Mouse (Mus musculus): ENCODE results near the gene Trir. TPM values are rescaled to one million over a fixed set of nuclear protein-coding genes. Genes with fewer than 3 reads are reported as not detected.

Trir gene
- polyA plus RNA-seq (2012; ENCODE audit: insufficient read depth, insufficient read length, missing spikeins): 68.4 and 68.5 TPM in 2 replicates

GRCm38 (mm10) chr8:85026670-85027515, at the start of gene Trir:
Gene Trir, plus strand, starts transcription at chr8:85026823.
- Histone ChIP-seq H3K27ac (replicated peaks; ENCODE audit: low read depth, low read length) (peak within 1 kb of the TSS; percentile 97), H3K4me1 (ENCODE audit: control insufficient read depth, insufficient read depth, insufficient read length, low read length) (peaks cover 16% of the 10 kb centered on the region), H3K4me3 (ENCODE audit: insufficient read depth, low read depth, low read length) (peak within 1 kb of the TSS; percentile 87)

GRCm38 (mm10) chr8:84977435-84978247, 49.0 kb upstream of the Trir start:
- peaks cover 11% of the 10 kb centered on the region for H3K4me1 ChIP-seq (ENCODE audit: control insufficient read depth, insufficient read depth, insufficient read length, low read length)
- H3K4me3 ChIP-seq (ENCODE audit: insufficient read depth, low read depth, low read length): peak overlapping the region; percentile 83
- H3K27ac ChIP-seq (replicated peaks; ENCODE audit: low read depth, low read length): peak overlapping the region; percentile 92

DNA sequence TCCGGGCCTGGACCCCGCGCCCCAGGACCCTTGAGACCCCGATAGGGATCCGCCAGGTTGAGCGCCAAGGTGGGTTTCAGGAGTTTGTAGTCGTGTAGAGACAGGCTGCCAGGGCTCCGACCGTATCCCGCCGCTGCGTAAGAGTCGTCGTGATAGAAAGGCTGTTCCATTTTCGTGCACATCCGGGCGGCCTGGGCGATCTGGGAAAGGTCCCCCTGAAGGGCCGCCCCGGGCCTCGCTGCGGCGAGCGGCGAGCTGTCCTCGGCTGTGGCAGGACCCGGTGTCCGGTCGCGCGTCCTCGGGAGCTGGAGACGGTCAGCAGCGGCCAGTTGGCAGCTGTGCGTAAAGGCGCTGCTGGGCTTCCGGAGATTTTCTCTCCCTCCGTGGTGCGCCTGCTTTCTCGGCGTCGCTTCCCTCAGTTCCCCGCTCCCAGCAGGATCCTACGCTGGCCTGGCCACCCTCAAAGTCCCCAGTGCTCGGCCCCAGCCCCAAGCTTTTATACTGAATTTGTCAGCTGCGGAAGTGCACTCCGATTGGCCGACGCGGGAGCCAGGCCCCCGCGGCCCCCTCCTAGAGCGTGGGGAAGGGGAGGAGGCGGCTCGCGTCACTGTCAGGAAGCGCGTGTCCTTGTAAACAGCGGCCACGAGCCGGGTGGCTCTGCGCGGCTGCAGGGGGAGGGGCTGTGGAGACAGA, 48.2 kb upstream of the Trir start, which contains the start of gene Junb:
Gene Junb, minus strand, starts transcription at position 471 of the 693 bp plus-strand sequence.
- Histone ChIP-seq H3K4me1 (ENCODE audit: control insufficient read depth, insufficient read depth, insufficient read length, low read length) (peaks cover 11% of the 10 kb centered on the region), H3K4me3 (ENCODE audit: insufficient read depth, low read depth, low read length) (peak within 1 kb of the TSS; percentile 83), H3K27ac (replicated peaks; ENCODE audit: low read depth, low read length) (peak within 1 kb of the TSS; percentile 97)

GRCm38 (mm10) chr8:84979599-84980421, 46.8 kb upstream of the Trir start:
- Histone ChIP-seq H3K4me1 (ENCODE audit: control insufficient read depth, insufficient read depth, insufficient read length, low read length) (peaks cover 13% of the 10 kb centered on the region), H3K4me3 (ENCODE audit: insufficient read depth, low read depth, low read length) (peak overlapping the region; percentile 55), H3K27ac (replicated peaks; ENCODE audit: low read depth, low read length) (peak overlapping the region; percentile 97)

GRCm38 (mm10) chr8:84980622-84981358, 45.8 kb upstream of the Trir start:
- Histone ChIP-seq H3K4me1 (ENCODE audit: control insufficient read depth, insufficient read depth, insufficient read length, low read length) (peaks cover 16% of the 10 kb centered on the region), H3K27ac (replicated peaks; ENCODE audit: low read depth, low read length) (peak overlapping the region; percentile 79), H3K4me3 (ENCODE audit: insufficient read depth, low read depth, low read length) (peak overlapping the region; percentile 55)

- Histone ChIP-seq H3K27ac (replicated peaks; ENCODE audit: low read depth, low read length) (peak overlapping the region; percentile 39; the same call in 1 of the 2 replicates), H3K4me1 (ENCODE audit: control insufficient read depth, insufficient read depth, insufficient read length, low read length) (peaks cover 16% of the 10 kb centered on the region), H3K4me3 (ENCODE audit: insufficient read depth, low read depth, low read length) (no peak overlapping the region)
These were observed 44.8 kb upstream of the Trir start for GRCm38 (mm10) chr8:84981644-84982498.

- Histone ChIP-seq H3K4me1 (ENCODE audit: control insufficient read depth, insufficient read depth, insufficient read length, low read length) (peaks cover 16% of the 10 kb centered on the region), H3K27ac (replicated peaks; ENCODE audit: low read depth, low read length) (peak overlapping the region; percentile 39; the same call in 1 of the 2 replicates), H3K4me3 (ENCODE audit: insufficient read depth, low read depth, low read length) (no peak overlapping the region)
These were observed 44.1 kb upstream of the Trir start for GRCm38 (mm10) chr8:84982499-84983011.

- Histone ChIP-seq H3K4me1 (ENCODE audit: control insufficient read depth, insufficient read depth, insufficient read length, low read length) (peaks cover 16% of the 10 kb centered on the region), H3K27ac (replicated peaks; ENCODE audit: low read depth, low read length) (peak overlapping the region; percentile 80), H3K4me3 (ENCODE audit: insufficient read depth, low read depth, low read length) (peak overlapping the region; percentile 62)
These were observed 42.2 kb upstream of the Trir start for GRCm38 (mm10) chr8:84984294-84985048.

DNA sequence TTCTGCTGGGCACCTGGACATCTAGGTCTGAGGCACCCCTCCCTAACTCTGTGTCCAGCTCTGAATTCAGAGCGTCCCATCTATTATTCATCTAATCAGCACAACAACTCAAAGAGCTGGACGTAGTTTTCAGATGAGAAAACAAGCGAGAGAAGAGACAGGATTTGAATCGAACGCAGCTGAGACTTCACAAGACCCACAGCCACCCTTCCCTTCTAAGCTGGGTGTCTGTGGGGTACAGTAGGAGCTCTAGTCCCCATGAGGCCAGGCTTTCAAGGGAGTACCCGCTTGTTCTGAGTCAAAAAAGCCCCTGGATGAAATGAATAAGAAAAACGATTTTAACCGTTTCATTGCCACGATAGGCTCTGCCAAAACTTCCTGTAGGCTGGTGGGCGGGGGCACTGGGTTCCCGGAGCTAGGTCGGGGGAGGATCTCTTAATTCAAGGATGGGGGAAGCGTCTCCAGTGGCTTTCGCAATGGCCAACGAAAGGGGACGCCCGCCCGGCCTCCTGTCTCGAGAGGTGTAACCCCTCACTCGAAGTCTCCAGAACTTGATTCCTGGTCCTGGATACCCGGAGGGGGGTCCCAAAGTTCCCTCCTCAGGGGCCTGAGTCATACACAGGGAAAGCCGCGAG, 41.5 kb upstream of the Trir start:
- peak overlapping the region; percentile 80 for H3K27ac ChIP-seq (replicated peaks; ENCODE audit: low read depth, low read length)
- H3K4me1 ChIP-seq (ENCODE audit: control insufficient read depth, insufficient read depth, insufficient read length, low read length): peaks cover 16% of the 10 kb centered on the region
- peak overlapping the region; percentile 62 for H3K4me3 ChIP-seq (ENCODE audit: insufficient read depth, low read depth, low read length)

DNA sequence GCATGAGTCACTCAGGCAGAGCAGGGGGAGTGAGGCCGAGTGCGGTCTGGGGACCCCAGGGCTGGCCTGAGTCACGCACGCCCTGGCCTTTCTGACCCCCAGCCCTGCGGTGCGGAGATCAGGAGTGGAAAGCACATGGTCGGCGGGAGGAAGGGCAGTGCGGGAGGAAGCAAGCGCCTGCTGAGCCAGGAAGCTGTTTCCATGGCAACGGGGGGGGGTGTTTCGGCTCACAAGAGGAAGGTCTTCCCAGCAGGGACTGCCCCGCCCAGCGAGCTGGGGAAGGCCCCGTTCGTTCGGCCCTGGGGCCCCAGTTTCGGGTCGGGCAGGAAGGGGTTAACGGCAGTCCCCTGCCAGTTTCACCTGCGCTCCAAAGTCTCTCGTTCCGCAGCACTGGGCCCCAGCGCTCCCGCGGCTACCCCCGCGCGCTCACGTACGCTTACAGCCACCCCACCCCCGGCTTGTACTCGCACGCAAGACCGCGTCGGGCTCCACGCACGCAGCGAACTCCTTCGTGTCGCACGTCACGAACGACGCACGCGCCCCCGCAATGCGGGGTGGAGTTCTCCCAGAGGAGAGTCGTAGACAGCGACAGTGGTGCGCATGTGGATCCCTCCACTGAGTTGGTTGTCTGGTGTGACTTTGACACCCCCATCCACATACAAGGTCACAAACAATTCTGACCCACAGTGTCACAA, 40.8 kb upstream of the Trir start:
- Histone ChIP-seq H3K4me1 (ENCODE audit: control insufficient read depth, insufficient read depth, insufficient read length, low read length) (peaks cover 13% of the 10 kb centered on the region), H3K4me3 (ENCODE audit: insufficient read depth, low read depth, low read length) (peak overlapping the region; percentile 62), H3K27ac (replicated peaks; ENCODE audit: low read depth, low read length) (peak overlapping the region; percentile 80)

DNA sequence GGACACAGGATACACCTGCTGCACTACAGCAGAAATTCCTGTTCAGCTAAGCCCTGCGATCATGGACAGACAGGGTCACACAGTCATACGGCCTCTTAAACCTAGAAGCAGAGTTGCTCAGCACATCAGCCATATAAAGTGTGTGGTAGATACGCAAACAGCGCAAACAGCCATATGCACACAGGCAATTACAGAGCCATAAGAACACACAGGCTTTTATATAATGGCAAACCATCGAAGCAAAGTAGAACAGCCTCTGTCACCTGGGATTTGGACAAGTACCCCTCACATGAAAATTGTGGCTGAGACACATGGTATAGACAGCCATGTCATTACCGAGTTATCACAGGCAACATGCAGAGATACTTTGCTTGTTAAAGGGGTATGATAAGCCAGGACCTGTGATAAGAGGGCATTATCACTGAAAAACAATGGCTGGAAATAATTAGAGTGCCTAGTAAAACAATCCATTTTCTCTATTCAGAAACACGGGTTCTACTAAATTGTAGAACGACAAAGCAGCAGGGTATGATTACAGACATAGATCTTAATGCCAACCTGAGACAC, 40.2 kb upstream of the Trir start:
- Histone ChIP-seq H3K27ac (replicated peaks; ENCODE audit: low read depth, low read length) (peak overlapping the region; percentile 80), H3K4me1 (ENCODE audit: control insufficient read depth, insufficient read depth, insufficient read length, low read length) (peaks cover 8% of the 10 kb centered on the region), H3K4me3 (ENCODE audit: insufficient read depth, low read depth, low read length) (peak overlapping the region; percentile 62)

All from brown adipose tissue, adult 24 weeks (tissue).